Mouse (Mus musculus) megakaryocyte-erythroid progenitor cell, adult 5-6 weeks (primary cell): Measurements from ENCODE around the gene Gm21818. TPM values are rescaled to one million over a fixed set of nuclear protein-coding genes. Genes with fewer than 3 reads are reported as not detected.
"Not testable (repeated sequence)": the region's sequence is repeated elsewhere in the genome, so short reads cannot be mapped to it uniquely, and the experiment has no call there.

Source experiments
- ATAC-seq: replicated peaks from 2 replicates; pipeline ENCODE4 v1.8.0; 2016; ENCODE audit warnings: mild to moderate bottlenecking, inconsistent platforms; ENCODE audit not compliant: severe bottlenecking, poor library complexity, low FRiP score, low TSS enrichment
- total RNA-seq, 2 experiments: library from RNA; stranded (forward) in 1 of 2; stranded (reverse) in 1 of 2; fragments of 200-1000, 215-1000 nt in 1 of 2; fragments of >200 nt in 1 of 2; fragmentation: Nextera tagmentation in 1 of 2; gene quantifications; 2 replicates each; pipeline ENCODE4 v1.2.3; 2014 to 2017

Gm21818 gene
- not detected in 2 replicates for total RNA-seq (2014; fragmentation: Nextera tagmentation)
- not detected in 2 replicates for total RNA-seq (2017)

DNA sequence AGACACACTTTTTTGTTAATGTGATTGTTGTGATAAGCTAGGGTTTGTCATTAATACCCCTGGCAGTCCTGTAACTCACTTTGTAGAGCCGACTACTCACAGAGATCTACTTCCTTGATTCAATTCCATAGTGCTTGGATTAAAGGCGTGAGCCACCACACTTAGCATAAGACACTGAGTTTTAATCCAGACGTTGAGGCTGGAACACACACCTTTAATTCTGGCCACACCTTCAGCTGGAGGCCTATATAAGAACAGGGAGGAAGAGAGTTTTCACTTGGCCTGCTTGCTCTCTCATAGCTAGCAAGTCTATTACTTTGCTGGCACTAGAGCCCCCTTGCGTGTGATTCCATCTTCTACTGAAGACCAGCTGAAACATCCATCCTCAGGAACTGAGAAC is at the start of gene Gm21818:
Gene Gm21818, plus strand, starts transcription at position 301 of the 400 bp plus-strand sequence.
- ATAC-seq = not testable (repeated sequence)

DNA sequence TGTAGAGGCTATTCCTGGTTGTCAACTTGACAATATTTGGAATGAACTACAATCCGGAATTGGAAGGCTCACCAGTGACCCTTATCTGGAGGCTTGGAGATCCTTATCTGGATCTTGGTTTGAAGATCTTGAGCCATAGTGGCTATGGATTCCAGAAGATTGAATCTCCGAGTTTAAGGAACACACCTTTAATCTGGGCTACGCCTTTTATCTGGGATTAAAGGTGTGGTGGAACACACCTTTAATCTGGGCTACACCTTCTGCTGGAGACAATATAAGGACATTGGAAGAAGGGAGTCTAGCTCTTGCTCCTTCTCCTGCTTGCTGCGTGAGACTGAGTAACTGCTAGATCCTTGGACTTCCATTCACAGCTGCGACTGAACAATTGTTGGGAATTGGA is 32.3 kb upstream of the Gm21818 start, which contains the start of gene Gm20767:
Gene Gm20767, plus strand, starts transcription at position 301 of the 400 bp plus-strand sequence.
- ATAC-seq = not testable (repeated sequence)

DNA sequence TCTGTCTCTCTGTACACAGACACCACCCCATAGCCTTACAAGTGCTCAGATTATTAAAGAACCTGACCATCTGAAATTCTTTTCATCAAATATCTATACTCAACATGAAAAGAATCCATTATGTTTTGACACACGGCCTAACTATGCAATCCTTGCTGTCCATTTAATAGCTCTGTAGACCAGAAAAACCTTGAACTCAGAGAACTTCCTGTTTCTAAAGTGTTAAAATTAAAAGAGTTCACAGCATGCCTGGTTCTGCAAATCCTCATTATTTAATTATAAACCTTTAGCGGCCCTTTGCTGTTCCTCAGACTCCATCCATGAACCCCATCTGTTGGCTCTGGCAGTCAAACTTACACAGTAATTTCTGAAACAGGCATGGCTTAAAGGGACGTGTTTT is 29.9 kb upstream of the Gm21818 start:
- ATAC-seq = not testable (repeated sequence)

DNA sequence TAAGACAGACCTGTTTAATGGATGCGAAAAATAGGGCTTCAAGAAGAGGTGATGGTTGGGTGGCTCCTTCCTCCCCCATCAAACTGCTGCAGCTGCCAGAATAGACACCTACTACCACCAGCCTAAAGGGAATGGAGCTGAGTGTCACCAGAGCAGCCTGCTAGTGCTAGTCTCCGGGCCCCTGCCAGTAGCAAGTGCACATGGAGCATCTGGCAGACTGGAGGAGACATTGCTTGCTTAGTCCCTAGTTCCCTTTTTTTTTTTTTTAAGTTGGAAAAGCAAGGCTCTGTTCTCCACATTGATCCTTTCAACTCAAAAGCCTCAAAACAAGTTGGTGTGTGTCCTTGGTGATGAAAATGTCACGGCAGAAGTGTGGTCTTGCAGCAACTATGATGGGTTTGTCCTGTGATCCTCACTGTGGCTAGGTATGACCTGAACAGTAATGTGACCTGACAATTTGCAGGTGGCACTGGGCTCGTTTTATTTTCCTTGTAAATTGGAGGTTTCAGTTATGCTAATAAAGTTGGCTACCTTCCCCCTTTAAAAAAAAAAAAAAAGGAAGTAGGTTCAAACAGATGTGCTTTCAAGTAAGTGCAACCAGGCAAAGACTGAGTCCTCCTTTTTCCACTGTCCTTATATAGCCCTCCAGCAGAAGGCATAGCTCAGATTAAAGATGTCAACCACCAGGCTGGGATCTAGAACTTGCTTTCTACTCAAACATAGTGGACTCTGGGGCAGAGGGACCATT is 22.4 kb upstream of the Gm21818 start:
- not testable (repeated sequence) for ATAC-seq

DNA sequence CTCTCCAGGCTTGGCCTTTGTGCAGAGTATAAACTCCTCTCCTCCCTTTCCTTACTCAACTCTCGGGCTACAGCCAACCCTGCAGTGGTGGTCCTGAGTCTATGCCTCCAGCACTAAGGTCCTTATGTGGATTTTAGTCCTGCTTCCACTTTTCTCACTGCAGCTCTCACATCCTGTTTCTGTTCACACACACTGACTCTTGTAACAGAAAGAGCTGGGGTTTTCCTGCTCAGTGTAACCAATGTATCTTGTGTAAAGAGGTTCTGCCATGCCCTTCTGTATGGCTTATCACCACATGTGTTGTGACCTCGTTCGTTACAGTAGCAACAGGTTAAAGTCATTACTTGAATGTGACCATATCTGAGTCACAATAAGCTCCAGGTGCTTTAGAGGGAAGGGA is 21.6 kb upstream of the Gm21818 start:
- ATAC-seq = not testable (repeated sequence)

DNA sequence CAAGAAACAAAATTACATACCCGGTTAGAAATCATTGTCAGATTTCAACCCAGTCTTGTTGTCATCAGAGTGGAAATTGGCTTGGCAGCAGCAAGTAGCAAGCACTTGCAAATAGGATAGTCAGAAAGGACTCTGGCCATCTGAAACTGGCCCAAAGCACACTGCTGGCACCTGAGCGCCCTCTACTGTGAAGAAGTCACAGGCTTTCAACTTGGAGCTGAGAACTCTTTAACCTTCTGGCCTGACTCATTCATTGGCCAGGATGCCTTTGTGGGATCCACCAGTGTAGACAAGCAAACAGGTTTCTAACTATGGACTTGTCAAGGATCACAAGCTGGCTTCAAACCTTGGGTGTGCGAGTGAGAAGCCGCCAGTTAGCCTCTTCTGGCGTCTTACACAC is 3.9 kb upstream of the Gm21818 start:
- ATAC-seq = 0 out of 2 replicates have a peak, but pooled peaks have one; percentile 47

DNA sequence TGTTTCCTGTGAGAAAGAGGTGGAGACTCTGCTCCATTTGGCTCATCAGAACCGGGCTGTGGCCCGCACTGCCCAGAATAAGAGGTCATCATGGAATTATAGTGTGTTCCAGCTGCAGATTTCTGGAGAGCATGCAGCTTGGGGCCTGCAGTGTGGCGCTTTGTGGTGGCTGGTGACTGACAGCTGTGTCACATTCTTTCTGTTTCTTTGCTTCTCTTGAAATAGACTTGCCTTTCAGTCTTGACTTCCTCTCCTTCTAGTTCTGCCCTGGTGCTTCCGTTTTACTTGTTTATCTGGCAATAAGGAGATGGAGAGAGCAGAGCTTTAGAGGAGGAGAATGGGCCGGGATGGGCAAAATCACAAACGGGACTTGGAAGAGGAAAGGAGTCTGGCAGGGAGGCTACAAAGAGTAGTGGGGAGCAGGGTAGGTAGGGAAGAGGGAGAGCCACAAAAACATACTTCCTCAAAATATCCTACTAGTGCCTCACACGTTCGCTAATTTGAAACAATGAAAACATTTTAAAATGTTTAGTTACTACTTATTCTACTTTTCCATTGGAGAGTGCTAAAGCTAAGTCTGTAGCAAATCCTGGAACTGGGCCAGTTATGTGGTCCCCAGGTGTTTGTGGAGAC is 24.1 kb downstream of the Gm21818 start:
- ATAC-seq = not testable (repeated sequence)

DNA sequence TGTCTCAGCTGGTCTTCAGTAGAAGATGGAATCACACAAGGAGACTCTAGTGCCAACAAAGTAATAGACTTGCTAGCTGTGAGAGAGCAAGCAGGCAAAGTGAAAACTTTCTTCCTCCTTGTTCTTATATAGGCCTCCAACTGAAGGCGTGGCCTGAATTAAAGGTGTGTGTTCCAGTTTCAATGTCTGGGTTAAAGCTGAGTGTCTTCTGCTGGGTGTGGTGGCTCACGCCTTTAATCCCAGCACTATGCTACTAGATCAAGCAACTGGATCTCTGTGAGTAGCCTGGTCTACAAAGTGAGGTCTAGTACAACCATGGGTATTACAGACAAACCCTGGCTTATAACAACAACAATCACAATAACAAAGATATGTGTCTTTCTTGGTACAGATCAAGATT is 43.6 kb downstream of the Gm21818 start, which contains the start of gene Gm21762:
Gene Gm21762, minus strand, starts transcription at position 101 of the 400 bp plus-strand sequence.
- ATAC-seq = not testable (repeated sequence)

DNA sequence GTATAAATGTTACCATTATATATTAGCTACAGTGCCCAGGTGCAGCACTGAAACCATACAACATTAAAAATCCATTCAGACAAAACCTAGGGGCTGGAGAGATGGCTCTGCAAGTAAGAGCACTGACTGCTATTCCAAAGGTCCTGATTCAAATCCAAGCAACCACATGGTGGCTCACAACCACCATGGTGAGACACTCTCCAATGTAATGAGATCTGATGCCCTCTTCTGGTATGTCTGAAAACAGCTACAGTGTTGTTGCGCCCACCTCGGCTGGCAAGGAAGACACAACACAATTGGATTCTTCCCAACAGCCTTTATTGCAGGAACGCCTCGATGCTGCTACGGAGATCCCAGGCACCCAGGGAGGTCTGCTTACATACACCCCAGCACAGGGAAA is 48.7 kb downstream of the Gm21818 start:
- not testable (repeated sequence) for ATAC-seq

DNA sequence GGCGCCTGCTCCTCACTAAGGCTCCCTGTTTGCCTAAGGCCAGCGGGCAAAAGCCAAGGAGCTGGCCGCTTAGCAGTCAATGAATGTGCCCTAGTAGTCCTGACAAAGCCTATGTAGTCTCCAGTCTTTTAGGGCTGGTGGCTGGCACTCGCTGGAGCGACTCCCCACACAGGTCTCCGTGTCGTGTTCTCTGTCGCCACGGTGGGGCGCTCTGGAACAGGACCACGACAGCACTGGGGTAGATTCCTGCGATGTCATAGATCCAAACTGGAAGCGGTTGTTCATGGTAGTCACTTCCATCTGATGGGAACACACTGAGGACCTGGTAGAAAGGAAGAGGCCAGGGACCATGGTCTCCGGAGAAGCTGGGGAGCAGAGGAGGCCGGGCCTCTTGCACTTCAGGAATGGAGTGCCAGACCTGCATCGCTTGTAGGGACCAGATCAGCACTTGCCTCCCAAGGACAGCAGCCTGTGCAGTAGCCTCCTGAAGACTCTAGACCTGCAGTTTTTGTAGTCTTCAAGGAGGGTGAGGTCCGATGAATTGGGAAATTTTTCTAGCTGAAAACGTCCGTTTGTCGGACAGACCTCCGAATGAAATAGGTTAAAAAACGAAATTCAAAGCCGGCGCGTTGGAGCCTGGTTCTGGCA is 50.9 kb downstream of the Gm21818 start:
- peak; percentile 89 for ATAC-seq

Other genes with a start within 250 kb of the Gm21818 start
- gene Gm21761, start 243.2 kb upstream of the Gm21818 start, total RNA-seq (2014; fragmentation: Nextera tagmentation) = not detected in 2 replicates
- gene Gm21761, start 243.2 kb upstream of the Gm21818 start, total RNA-seq (2017) = not detected in 2 replicates
- gene B020031M17Rik, start 221.6 kb upstream of the Gm21818 start, total RNA-seq (2014; fragmentation: Nextera tagmentation) = not detected in 2 replicates
- gene B020031M17Rik, start 221.6 kb upstream of the Gm21818 start, total RNA-seq (2017) = not detected in 2 replicates
- gene Gm36079, start 145.4 kb upstream of the Gm21818 start, total RNA-seq (2014; fragmentation: Nextera tagmentation) = not detected in 2 replicates
- gene Gm36079, start 145.4 kb upstream of the Gm21818 start, total RNA-seq (2017) = not detected in 2 replicates
- gene Gm21188, start 120.2 kb upstream of the Gm21818 start, total RNA-seq (2014; fragmentation: Nextera tagmentation) = 3.7 TPM in 1 of 2 replicates, not detected in the other
- gene Gm21188, start 120.2 kb upstream of the Gm21818 start, total RNA-seq (2017) = 0.99 TPM in 1 of 2 replicates, not detected in the other
- not detected in 2 replicates for gene Gm20767, start 32.2 kb upstream of the Gm21818 start, total RNA-seq (2014; fragmentation: Nextera tagmentation)
- not detected in 2 replicates for gene Gm20767, start 32.2 kb upstream of the Gm21818 start, total RNA-seq (2017)
- not detected in 2 replicates for gene Gm21762, start 43.5 kb downstream of the Gm21818 start, total RNA-seq (2014; fragmentation: Nextera tagmentation)
- gene Gm21762, start 43.5 kb downstream of the Gm21818 start, total RNA-seq (2017) = not detected in 2 replicates
- gene Gm21731, start 66.7 kb downstream of the Gm21818 start, total RNA-seq (2014; fragmentation: Nextera tagmentation) = not detected in 2 replicates
- not detected in 2 replicates for gene Gm21731, start 66.7 kb downstream of the Gm21818 start, total RNA-seq (2017)
- not detected in 2 replicates for gene AF067061, start 90.7 kb downstream of the Gm21818 start, total RNA-seq (2014; fragmentation: Nextera tagmentation)
- gene AF067061, start 90.7 kb downstream of the Gm21818 start, total RNA-seq (2017) = not detected in 2 replicates
- gene BC147527, start 128.0 kb downstream of the Gm21818 start, total RNA-seq (2014; fragmentation: Nextera tagmentation) = 0.57 TPM in 1 of 2 replicates, not detected in the other
- gene BC147527, start 128.0 kb downstream of the Gm21818 start, total RNA-seq (2017) = 3.7 and 4.2 TPM in 2 replicates
- gene Tcstv3, start 144.4 kb downstream of the Gm21818 start, total RNA-seq (2014; fragmentation: Nextera tagmentation) = not detected in 2 replicates
- not detected in 2 replicates for gene Tcstv3, start 144.4 kb downstream of the Gm21818 start, total RNA-seq (2017)